Mouse (Mus musculus) MEL (cell line): Measurements from ENCODE around the gene Gm29094. TPM values are rescaled to one million over a fixed set of nuclear protein-coding genes. Genes with fewer than 3 reads are reported as not detected.

Experiments
- polyA plus RNA-seq, 2 experiments: library from polyadenylated mRNA; stranded (reverse) in 1 of 2; unstranded in 1 of 2; fragments of >175 nt in 1 of 2; fragments of >200 nt in 1 of 2; gene quantifications; 2 replicates each; pipeline versions ENCODE4 v1.2.1 to v1.2.4; 2012; ENCODE audit warnings: low replicate concordance in 2 of 2, low read depth in 1 of 2; ENCODE audit not compliant: insufficient read length in 2 of 2, insufficient read depth in 1 of 2, missing spikeins in 1 of 2
- total RNA-seq: library from RNA; depleted of rRNA; stranded (reverse); fragments of 300-350 nt; gene quantifications from 2 replicates; pipeline ENCODE4 v1.2.3, GENCODE M21; 2012; rRNA removed

Gene Gm29094
- total and polyA plus RNA-seq, 3 experiments = not detected

Other genes with a start within 250 kb of the Gm29094 start
- 0.65 and 0.77 TPM in 2 replicates for gene Bcl2a1a, start 242.5 kb upstream of the Gm29094 start, total RNA-seq
- under 1 TPM in 1 of 2 experiments, not detected in 1; 0.32 TPM for gene Bcl2a1a, start 242.5 kb upstream of the Gm29094 start, polyA plus RNA-seq
- gene Trim43b, start 106.5 kb upstream of the Gm29094 start, total RNA-seq = not detected in 2 replicates
- under 1 TPM in 1 of 2 experiments, not detected in 1; 0.04 TPM for gene Trim43b, start 106.5 kb upstream of the Gm29094 start, polyA plus RNA-seq
- not detected in 2 replicates for gene Bcl2a1b, start 170 bp upstream of the Gm29094 start, total RNA-seq
- not detected for gene Bcl2a1b, start 170 bp upstream of the Gm29094 start, polyA plus RNA-seq
- 1.1 and 1.2 TPM in 2 replicates for gene Mthfs, start 11.3 kb downstream of the Gm29094 start, total RNA-seq
- 10 to 100 TPM in 1 of 2 experiments, not detected in 1; 10.7 TPM for gene Mthfs, start 11.3 kb downstream of the Gm29094 start, polyA plus RNA-seq